Mouse (Mus musculus) embryonic fibroblast, embryonic 13.5 days (primary cell): ENCODE data around the gene Calu.

Experiments used
- CTCF ChIP-seq: IDR thresholded peaks from 2 replicates; pipeline ENCODE4 v1.5.1; 2011; ENCODE audit warnings: mild to moderate bottlenecking, control low read depth, low read length, moderate library complexity, borderline replicate concordance; ENCODE audit not compliant: insufficient read depth
- POLR2A ChIP-seq: IDR thresholded peaks from 2 replicates; pipeline ENCODE4 v1.6.1; 2011; ENCODE audit warnings: low read depth, mild to moderate bottlenecking, control low read depth, low read length, moderate library complexity

DNA sequence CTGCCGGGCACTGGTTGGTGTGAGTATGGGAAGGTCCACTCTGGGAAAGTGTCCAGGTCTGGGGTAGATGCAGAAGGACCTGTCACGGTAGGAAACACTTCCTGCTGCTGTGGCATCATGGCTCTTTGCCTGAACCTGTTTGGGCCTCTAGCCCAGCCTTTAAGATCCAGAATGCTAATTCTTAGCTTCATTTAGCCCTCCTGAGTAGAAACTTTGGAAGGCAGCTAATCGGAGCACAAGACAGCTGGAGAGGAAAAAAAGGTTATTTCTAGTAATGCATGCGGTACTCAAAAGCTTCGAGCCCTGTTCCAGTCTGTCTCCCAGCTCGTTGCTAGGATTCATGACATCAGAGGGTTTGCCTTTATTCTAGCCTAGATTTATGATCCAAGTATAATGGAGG lies 58.5 kb downstream of the Calu start:
- TF ChIP-seq POLR2A (no peak), CTCF (no peak)
